Mouse (Mus musculus): ENCODE data around the gene Vmn1r17. TPM values are rescaled to one million over a fixed set of nuclear protein-coding genes. Genes with fewer than 3 reads are reported as not detected.

The Vmn1r17 gene
- polyA plus RNA-seq, 1 experiment from 2014 or later: not detected

Other genes with a start within 250 kb of the Vmn1r17 start
- not detected in 2 replicates for gene Vmn1r11, start 230.3 kb downstream of the Vmn1r17 start, polyA plus RNA-seq (2014; fragmentation: Nextera tagmentation; extraction: Ambion mirVana)
- not detected in 2 replicates for gene Vmn1r12, start 206.8 kb downstream of the Vmn1r17 start, polyA plus RNA-seq (2014; fragmentation: Nextera tagmentation; extraction: Ambion mirVana)
- not detected in 2 replicates for gene Vmn1r13, start 160.4 kb downstream of the Vmn1r17 start, polyA plus RNA-seq (2014; fragmentation: Nextera tagmentation; extraction: Ambion mirVana)
- gene Vmn1r14, start 132.0 kb downstream of the Vmn1r17 start, polyA plus RNA-seq (2014; fragmentation: Nextera tagmentation; extraction: Ambion mirVana): not detected in 2 replicates
- not detected in 2 replicates for gene Vmn1r15, start 105.8 kb downstream of the Vmn1r17 start, polyA plus RNA-seq (2014; fragmentation: Nextera tagmentation; extraction: Ambion mirVana)
- gene Vmn1r16, start 34.2 kb downstream of the Vmn1r17 start, polyA plus RNA-seq (2014; fragmentation: Nextera tagmentation; extraction: Ambion mirVana): not detected in 2 replicates
- gene Vmn1r18, start 32.1 kb upstream of the Vmn1r17 start, polyA plus RNA-seq (2014; fragmentation: Nextera tagmentation; extraction: Ambion mirVana): not detected in 2 replicates
- gene Vmn1r19, start 40.1 kb upstream of the Vmn1r17 start, polyA plus RNA-seq (2014; fragmentation: Nextera tagmentation; extraction: Ambion mirVana): not detected in 2 replicates
- gene Vmn1r20, start 65.2 kb upstream of the Vmn1r17 start, polyA plus RNA-seq (2014; fragmentation: Nextera tagmentation; extraction: Ambion mirVana): not detected in 2 replicates
- gene Ppm1k, start 171.7 kb upstream of the Vmn1r17 start, polyA plus RNA-seq (2014; fragmentation: Nextera tagmentation; extraction: Ambion mirVana): 4.7 and 6.5 TPM in 2 replicates
- gene Herc6, start 217.3 kb upstream of the Vmn1r17 start, polyA plus RNA-seq (2014; fragmentation: Nextera tagmentation; extraction: Ambion mirVana): 3.2 and 4.1 TPM in 2 replicates